Mouse (Mus musculus) CH12.LX (cell line): Measurements from ENCODE around the gene Rpl39l.
"Not testable (repeated sequence)": the region's sequence is repeated elsewhere in the genome, so short reads cannot be mapped to it uniquely, and the experiment has no call there.

ENCODE experiments used
- JUN ChIP-seq: IDR thresholded peaks from 2 replicates; pipeline ENCODE4 v1.6.1; 2011; ENCODE audit warnings: low read depth, mild to moderate bottlenecking, low read length, improper control_type of control experiment, moderate library complexity; ENCODE audit not compliant: insufficient read depth
- SMC3 ChIP-seq: IDR thresholded peaks from 2 replicates; pipeline ENCODE4 v1.6.1; 2011; ENCODE audit warnings: low read depth, low read length, improper control_type of control experiment

GRCm38 (mm10) chr16:10217020-10217419, 47.0 kb downstream of the Rpl39l start:
- not testable (repeated sequence) for TF ChIP-seq JUN, SMC3
